Mouse (Mus musculus): ENCODE measurements around the gene Adgrl4.

Adgrl4 gene

DNA sequence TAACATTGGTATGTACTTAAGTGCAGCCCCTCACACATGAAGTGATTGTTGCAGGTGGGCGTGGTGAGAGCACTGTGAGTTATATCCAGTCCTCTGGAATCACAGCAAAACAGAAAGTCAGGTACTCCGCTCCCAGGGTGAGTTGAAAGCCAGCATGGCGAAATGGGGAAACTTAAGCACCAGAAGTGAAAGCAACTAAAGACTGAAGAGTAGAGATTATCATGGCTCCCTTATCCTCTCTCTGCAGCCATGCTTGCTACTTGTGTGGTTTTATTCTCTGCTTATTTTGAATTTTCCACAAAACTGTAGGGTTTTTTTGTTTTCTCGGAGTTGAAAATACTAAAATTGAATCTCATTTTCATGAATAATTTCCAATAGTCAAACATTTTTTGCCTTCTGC lies 51.2 kb downstream of the Adgrl4 start:
- no peak for DNase-seq (ENCODE audit: low spot score)

DNA sequence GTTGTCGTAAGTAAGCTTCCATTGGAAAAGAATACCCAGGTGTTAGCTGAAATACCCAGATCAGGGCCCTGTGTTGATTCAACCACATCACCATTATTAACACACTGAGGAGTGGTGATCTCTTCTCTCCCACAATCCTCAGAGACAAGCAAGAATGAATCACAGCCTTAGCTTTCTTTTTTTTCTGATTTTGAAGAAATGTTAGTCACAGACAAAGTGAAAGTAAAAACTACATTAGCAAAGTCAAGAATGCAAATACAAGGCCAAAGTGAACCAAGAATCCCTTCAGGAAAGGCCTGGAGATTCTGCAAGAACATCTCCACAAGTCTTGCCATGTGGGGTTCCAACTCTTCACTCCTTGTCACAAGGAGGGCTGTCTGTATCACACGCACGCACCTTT lies 67.9 kb downstream of the Adgrl4 start:
- no peak for DNase-seq (ENCODE audit: low spot score)

DNA sequence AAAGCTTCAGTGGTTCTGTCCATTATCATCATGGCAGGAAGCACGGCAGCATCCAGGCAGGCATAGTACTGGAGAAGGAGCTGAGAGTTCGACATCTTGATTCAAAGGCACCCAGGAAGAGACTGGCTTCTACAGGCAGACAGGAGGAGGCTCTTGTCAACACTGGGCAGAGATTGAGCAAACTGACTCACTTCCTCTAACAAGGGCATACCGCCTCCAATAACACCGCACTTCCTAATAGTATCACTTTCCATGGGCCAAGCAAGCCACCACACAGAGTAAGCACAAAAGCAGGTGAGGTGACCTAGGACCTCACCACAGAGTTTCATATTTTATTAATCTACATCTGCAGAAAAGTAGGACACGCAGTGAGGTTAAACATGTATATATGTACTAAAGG lies 73.5 kb downstream of the Adgrl4 start:
- no peak for DNase-seq (ENCODE audit: low spot score)

DNA sequence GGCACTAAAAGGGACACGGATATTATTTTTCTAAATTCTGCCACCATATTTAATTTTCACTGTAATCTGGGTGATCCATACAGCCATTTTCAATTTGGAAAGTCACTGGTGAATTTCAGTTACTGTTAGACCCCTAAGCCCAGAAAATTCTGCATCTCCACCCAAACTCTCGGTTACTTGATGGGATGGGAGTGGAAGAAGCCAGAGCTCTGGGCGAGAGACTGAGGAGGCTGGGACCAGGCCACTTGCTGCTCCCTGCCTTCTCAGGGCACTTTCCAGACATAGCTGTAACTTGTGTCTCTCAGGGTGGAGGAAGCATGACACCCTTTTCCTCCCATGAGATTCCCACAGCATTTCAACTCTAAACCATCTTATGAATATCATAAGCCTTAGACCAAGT lies 109.5 kb downstream of the Adgrl4 start:
- no peak for DNase-seq (ENCODE audit: low spot score)

DNA sequence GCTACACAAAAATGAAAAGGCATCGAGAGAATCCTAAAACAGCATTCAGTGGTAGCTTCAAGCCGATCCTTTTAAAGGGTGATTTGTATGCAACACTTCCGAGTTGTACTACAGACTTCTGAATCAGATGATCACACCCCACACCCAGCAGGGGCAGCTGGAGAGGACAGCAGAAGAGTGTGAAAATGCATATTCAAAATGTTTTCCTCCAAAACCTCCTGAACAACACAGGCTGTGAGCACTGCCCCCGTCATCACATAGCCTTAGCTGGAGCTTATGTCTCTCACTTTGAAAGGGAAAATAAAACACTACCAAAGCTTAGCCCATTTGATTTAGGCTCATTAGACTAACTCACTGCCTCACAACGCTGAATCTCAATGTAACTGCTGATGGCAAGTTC lies 113.3 kb downstream of the Adgrl4 start:
- no peak for DNase-seq (ENCODE audit: low spot score)

DNA sequence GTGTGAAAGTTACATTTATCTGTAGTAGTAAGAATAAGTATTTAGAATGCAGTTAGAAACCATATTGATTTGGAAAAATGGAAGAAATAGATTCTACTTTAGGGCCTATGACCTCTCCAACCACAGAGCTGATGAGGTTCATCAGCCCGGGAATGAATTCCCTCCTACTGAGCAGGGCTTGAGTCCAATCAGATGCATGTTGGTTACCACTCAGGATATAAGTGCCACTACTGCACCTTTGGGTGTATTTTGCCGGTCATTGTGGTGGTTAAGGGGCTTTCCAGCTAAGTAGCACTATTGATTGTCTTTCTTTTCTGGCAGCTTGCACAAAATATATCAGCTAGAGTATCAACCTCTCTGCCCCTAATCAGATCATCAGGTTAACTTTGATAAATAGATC lies 118.9 kb downstream of the Adgrl4 start:
- DNase-seq (ENCODE audit: low spot score): no peak

DNA sequence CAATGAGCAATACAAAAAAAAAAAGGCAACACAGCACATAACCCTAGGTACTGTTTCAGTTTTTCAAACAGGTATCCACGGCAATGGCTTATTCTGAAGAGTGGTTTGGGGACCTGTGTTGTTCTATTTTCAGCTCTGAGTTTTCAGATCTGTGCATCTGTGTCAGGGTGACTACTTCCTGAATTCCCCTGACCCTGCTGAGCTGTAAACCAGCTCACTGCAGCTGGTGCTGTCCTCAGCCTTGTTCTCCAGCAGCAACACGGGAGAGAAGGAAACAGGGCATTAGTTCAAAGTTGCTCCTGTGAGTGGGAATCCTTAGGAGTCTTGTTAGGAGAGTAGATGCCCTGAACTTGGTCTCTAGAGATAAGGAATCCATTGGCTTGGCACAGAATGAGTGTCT lies 119.4 kb downstream of the Adgrl4 start:
- no peak for DNase-seq (ENCODE audit: low spot score)

DNA sequence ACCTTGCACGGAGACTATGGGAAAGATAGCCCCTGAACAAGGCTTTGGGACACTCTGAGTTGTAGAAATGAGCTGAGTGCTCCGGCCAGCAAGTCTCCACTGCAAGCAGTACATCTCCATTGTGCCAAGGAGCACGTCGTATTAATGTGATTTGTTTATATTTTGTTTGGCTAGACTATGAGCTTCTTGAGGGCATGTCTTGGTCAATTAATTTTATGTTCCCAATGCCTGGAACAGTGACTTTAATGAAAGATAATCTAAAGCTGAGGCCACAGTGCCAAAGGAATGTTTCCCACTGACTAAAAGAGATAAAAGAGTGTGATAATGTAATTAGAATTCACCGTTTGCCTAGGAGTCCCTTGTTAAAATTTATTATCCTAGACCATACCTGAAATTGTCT lies 119.9 kb downstream of the Adgrl4 start:
- no peak for DNase-seq (ENCODE audit: low spot score)

DNA sequence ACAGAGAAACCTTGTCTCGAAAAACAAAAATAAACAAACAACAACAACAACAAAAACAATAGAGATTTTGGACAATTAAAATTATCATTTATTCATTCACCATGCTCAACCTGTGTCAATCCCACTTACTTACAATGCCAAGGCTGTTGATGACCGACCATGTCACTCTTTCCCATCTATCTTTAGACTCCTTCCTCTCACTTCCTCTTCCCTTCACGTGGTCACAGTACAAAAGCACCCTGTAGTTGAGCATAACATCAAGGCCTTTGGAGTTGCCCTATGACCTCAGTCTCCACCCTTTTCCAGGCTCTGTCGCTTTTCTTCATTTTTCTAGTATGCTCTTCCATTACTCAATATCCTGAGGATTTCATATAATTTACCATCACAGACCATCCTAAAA lies 120.7 kb downstream of the Adgrl4 start:
- DNase-seq (ENCODE audit: low spot score): no peak

DNA sequence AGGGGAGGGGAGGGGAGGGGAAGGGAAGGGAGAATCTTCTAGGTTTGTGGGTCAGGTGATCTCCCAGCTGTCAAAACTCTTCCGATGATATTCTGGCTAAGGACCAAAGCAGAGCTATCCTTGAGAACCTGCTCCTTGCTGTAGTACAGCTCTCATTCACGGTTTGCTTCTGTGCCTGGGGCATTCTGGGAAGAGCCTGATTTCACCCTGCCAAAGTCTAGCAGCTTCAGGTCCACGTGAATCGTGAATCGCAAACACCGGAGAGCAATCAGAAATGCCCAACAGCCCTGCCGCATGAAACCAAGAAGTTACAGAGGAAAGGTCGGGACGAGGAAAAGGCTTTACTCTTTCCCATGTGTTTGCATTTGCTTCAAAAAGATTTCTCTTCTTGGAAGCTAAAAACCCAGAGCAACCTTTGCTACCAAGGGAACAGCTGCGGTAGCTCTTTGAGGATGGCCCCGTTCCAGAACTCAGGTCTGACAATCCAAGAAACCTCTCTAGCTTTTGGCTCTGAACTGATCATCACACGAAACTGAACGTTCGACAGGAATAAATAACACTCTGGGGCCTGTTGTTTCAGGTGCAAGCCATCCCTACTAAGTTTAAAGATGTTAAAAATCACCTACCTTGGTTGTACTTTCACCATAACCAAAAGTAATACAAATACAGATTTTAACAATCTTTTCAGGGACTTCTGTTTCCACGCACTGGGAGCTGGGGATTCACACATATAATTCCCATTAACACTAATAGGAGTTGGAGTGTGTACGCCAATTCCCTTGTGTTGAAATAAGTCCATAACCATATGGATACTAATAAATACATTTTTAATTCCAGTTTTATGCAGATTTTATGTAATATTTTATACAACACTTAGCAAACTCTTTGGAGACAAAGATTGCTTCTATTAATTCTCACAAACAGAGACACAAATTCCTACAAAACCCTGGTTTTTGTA lies 128.3 kb downstream of the Adgrl4 start:
- DNase-seq (ENCODE audit: low spot score): no peak

DNA sequence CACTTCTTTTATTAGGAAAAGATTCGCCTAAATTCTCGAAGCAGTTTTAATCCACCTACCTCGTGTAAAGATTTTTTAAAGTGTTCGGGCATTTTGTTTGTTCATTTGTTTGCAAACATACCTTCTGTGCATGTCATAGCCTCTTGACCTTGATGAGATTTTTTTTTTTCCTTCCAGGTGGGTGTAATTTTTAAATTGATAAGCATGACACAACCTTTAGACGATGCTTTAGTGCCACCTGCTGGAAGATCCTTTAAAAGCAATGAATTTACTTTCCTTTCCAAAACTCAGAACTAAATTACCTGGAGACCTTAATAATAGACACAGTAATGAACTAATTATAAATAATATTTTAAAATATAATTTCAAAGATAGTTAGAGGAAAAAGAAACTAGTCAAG lies 128.9 kb downstream of the Adgrl4 start:
- DNase-seq (ENCODE audit: low spot score): peak; percentile 2

DNA sequence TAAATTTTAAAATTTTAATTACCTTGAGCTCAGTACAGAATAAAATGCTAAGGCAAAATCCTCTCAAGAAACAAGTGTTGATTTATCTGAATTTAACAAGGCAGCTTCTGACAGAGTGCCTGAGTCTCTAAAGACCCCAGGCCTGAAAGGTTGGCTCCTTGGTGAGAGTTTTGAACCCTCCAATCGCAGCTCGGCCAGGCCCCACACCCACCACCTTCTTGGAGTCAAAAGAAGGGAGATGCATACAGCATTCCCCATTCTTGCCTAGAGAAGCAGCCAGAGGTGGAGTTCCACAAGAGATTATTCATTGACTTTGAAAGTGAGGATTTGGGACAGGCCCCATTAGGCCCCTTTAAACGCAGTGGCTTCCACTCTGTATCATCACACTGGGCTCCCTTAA lies 129.9 kb downstream of the Adgrl4 start:
- no peak for DNase-seq (ENCODE audit: low spot score)

DNA sequence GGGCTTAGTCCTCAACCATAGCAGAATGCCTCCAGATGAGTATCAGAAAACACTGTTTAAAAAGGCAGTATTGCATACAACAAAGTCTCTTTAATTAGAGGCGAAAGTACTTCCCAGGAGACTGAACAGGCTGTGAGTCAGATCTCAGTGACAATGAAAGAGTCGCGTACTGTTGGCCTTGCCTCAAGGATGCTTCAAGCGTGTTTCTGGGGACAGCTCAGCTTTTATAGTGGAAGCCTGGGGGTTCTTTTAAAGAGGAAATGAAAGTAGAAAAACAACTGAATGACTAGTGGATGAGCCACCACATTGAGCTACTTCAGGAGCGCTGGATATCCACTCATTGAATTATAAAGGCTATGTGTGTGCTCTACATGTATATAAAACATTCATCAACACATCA lies 134.4 kb downstream of the Adgrl4 start:
- no peak for DNase-seq (ENCODE audit: low spot score)

DNA sequence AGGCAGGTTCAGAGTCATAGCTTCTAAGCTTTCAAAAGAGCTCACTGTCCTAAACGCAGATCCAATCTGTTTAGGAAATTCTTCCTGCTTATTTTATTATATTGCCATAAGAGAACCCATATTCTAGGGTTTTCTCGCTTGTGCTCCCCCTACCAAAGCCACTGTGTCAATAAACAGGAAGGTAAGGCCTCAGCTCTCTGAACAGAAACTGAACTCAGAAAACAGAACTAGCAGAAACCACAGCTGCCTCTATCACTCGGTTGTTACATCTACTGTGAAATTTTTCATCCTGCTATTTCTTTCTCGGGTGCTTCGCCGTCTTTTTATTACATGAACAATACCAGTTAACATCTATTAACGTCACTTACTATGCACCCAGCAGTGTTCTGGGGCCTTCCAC lies 137.6 kb downstream of the Adgrl4 start:
- DNase-seq (ENCODE audit: low spot score): no peak

DNA sequence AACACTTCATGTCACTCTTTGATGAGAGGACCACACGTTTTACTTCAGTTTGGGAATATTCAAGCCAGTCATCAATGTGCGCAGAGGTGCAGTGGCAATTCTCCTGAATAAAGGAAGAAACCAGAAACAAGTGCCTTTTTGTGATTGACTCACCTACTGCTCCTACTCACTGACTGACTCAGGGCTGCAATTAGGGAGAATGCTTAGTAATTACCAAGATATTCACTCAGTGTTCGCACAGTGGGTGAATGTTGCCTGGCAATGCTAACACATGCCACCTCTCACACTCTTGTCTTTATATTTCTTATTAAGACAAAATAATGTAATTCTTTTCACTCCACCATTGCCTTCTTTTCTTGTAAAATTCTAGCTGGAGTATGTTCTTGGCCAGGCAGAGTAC lies 138.5 kb downstream of the Adgrl4 start:
- no peak for DNase-seq (ENCODE audit: low spot score)

DNA sequence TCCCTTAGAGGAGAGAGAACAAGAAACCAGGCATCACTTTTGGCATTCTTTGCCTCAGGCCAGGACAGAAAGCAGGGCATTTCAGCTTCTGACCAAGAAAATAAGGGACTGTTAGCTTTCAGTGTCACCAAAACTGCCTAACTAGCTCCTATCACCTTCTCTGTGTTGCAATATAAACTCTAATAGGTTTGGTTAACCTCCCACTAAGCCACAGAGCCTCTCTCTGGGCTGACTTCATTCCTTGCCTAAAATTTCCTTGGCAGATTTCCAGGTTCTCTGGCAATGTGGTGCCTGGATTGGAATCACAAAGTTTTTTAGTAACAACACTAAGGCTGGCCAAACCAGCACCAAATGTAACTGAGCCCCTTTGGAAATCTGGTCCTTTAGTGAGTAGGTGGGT lies 154.2 kb downstream of the Adgrl4 start:
- no peak for DNase-seq (ENCODE audit: low spot score)

Data from c-Kit-positive CD71-positive TER-119-positive erythroid progenitor cells, embryonic 14.5 days (primary cell).